Mouse (Mus musculus): Measurements from ENCODE around the gene Minos1.

Minos1 gene

GRCm38 (mm10) chr4:139144577-139144976 is 13.7 kb upstream of the Minos1 start:
- no peak for DNase-seq (ENCODE audit: low read depth, low spot score)

- DNase-seq (ENCODE audit: low read depth, low spot score) = no peak
Observed at GRCm38 (mm10) chr4:139142985-139143384, 12.1 kb upstream of the Minos1 start.

DNA sequence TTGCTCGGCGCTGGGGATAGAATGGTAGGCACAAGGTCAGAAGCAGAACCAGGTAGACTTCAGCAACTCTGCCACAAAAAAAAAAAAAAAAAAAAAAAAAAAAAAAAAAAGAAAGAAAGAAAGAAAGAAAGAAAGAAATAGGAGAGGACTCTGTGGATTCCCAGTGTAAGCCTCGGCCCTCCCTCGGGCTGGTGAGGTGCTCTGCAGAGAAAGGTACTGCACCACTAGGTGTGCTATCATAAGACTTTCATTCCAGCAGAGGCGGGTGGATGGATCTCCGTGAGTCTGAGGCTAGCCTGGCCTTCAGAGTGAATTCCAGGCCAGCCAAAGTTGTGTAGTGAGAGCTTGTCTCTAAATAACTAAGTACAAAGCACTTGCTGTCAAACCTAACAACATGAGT is 10.9 kb upstream of the Minos1 start:
- no peak for DNase-seq (ENCODE audit: low read depth, low spot score)

- peak; percentile 19 for DNase-seq (ENCODE audit: low read depth, low spot score)
Observed at GRCm38 (mm10) chr4:139140267-139140666, 9.4 kb upstream of the Minos1 start.

- no peak for DNase-seq (ENCODE audit: low read depth, low spot score)
Observed at GRCm38 (mm10) chr4:139136011-139136410, 5.1 kb upstream of the Minos1 start.

DNA sequence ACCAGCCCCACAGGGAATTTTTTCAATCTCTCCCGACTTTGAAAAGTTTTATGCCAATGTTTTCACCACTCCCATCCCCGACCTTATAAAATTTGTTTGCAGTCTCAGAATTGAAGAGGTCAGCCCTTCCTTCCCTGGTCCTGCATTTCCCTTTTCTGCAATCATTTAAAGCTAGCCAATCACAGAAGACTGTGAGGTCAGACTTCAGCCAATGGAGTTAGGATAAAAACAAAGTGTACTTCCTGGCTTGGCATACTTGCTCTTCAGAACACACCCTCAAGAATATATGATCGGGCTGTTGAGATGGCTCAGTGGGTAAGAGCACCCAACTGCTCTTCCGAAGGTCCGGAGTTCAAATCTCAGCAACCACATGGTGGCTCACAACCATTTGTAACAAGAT is 2.2 kb upstream of the Minos1 start:
- no peak for DNase-seq (ENCODE audit: low read depth, low spot score)

DNA sequence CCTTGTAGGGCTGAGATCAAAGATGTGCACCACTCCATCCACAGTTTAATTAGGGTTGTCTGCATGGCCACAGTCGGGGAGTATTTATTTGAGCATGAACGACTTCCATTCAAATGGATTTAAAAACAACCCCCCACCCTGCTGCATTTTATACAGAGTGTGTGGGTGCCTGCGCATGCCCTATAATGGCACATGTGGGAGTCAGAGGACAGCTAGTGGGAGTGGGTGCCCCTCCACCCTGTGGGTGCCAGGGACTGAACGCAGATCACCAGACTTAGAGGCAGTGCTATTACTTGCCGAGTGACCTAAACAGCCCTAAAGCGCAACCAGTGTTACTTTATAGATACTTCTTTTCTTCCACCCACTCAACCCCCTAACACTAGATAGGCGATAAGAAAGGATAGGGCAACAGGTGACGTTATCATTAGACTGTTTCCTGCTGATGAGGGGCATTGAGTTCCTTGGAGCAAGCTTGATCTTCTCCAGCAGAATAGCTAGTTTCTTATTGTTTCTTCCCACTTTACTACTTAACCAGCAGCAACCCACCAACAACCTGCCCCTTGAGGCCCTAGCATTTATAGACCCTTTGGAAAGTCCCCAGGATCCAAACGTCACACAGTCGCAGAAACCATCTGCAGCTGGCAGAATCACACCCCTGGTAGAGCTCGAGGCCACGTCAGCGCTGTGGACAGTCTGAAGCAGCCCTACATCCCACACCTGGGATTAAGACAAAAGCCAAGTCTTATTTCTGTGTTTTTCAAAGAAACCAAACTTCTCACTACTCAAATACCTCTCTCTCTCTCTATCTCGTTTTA is 1.2 kb upstream of the Minos1 start:
- DNase-seq (ENCODE audit: low read depth, low spot score) = no peak

DNA sequence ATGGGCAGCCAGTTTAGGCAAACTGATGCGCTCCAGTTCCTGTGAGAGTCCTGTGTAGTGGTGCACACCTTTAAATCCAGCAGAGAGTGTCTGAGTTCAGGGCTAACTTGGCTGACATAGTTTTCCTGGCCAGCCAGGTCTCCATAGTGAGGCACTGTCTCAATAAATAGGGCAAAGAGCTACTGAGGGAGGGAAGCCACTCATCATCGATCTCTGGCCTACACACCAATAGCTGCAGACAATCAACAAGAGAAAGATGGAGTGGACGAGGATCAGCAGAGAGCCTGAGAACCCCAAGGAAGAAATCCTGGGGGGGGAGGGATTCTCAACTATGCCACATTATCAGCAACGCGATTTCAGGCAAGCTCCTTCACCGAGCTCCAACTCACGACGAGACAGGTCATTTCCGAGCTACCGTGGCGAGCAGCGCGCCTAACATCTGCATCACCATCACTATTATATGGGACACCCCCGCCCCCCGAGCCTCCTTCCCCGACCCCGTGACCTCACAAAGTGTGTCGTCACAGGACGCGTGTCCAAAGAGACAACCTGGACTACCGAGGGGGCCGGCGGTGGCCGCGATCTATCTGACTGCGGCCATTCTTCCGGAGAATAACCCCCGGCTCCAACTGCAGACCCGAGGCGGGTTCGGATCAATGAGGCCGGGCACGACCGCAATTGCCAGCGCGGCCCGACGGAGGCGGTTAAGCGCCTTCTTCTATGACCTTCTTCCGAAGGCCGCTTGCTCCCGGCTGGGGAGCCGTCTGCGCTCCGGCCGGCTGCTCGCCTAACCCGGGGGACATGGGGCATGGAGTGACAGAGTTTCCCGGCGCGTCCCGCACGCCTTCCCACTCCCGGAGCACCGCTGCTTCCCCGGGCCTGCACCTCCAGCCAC is 860 bp downstream of the Minos1 start:
- DNase-seq (ENCODE audit: low read depth, low spot score) = peak; percentile 67

GRCm38 (mm10) chr4:139126475-139126874 is 4.4 kb downstream of the Minos1 start:
- no peak for DNase-seq (ENCODE audit: low read depth, low spot score)

DNA sequence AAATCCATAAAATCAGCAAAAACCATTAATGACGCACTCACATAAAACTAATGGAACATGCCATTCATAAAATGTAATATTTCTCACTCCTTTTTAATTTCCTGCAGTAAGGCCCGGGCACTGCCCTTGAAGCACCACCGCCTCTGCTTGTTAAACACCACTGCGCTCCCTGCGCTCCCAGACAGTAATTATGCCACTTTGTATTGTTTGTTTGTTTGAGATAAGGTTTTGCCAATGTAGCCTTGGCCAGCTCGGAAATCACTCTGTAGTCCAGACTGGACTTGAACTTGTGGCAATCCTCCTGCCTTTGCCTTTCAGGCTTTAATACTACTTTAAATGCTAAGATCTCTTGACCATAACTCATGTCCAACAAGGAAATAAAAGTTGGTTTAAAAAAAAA is 6.0 kb downstream of the Minos1 start:
- DNase-seq (ENCODE audit: low read depth, low spot score) = no peak

DNA sequence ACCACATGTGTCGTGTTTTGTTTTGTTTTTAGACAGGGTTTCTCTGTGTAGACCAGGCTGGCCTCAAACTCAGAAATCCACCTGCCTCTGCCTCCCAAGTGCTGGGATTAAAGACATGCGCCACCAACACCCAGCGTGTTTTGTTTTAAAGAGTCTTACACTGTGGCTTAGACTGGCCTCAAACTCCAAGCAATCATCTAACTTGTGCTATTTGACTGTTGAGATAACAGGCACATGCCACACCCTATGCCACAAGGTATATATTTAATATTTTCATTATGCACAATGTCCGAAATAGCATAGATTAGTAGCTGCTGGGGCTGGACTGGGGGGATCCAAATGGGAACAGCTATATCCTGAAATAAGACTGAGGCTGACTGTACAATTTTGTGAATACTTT is 8.4 kb downstream of the Minos1 start:
- no peak for DNase-seq (ENCODE audit: low read depth, low spot score)

DNA sequence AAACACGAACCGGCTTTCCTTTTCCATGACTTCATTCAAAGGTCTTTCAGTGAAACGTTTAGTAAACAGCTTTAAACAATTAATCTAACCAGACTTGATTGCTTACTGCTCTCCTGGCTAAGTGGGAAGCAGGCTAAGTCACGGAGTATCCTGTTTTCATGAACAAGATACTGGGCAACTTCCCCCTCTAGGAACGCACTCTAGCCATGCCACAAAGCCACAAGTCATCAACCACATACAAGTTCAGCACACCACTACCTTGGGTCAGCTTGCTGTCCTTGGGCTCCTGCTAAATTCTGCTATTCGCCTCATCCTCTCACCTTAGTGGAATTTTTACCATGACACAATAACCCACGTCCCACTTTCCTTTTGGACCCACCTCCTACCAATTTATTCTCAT is 9.9 kb downstream of the Minos1 start:
- DNase-seq (ENCODE audit: low read depth, low spot score) = no peak

GRCm38 (mm10) chr4:139120281-139120814 is 10.6 kb downstream of the Minos1 start:
- no peak for DNase-seq (ENCODE audit: low read depth, low spot score)

- no peak for DNase-seq (ENCODE audit: low read depth, low spot score)
Observed at GRCm38 (mm10) chr4:139116356-139117063, 14.4 kb downstream of the Minos1 start.

DNA sequence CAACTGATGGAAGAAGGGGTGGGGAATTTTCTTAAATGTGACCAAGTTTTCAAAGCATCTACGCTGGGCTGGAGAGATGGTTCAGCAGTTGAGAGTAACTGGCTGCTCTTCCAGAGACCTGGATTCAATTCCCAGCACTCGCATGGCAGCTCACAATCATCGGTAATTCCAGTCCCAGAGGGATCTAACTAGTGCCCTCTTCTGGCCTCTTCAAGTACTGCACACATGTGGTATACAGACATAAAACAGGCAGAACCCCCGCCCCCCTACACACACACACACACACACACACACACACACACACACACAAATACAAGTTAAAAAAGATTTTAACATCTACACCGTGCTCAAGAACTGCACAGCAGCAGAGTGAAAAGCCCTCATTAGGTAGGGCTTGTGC is 15.2 kb downstream of the Minos1 start:
- DNase-seq (ENCODE audit: low read depth, low spot score) = no peak

DNA sequence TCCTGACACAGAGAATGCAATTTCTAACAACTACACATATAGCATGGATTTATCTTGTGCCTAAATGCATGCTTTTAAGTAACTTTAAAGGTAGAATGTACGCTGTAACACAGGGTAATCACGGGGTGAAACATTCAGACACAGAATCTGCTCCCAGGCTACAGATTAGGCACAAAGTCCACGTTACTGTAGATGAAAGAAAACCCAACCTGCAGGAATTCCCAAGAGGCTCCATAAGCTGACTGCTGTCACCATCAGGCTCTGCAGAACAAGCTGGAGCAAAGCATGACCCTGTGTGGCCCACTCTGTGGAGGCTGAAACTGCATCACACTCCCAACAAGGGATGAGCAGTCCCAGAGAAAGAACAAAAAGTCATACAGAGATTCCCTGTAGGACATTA is 18.4 kb downstream of the Minos1 start:
- DNase-seq (ENCODE audit: low read depth, low spot score) = no peak

GRCm38 (mm10) chr4:139111421-139111820 is 19.5 kb downstream of the Minos1 start:
- no peak for DNase-seq (ENCODE audit: low read depth, low spot score)

DNA sequence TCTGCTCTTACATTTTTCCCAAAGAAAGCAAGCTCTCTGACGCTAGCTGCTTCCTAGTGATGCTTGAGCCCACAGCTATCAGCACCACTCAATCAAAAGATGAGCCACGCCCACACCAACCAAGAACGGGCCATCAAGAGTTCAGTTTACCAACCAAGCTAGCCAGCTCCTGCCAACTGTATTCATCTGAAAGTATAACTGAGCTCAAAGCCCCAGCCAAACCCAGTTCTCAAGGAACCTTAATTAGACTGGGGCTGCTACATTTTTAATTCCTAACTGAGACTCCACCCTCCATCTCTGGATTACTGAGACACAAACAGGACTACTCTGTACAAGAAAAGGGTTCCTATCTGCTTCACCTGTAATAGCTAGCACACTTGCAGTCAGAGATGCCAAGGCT is 20.1 kb downstream of the Minos1 start:
- no peak for DNase-seq (ENCODE audit: low read depth, low spot score)

DNA sequence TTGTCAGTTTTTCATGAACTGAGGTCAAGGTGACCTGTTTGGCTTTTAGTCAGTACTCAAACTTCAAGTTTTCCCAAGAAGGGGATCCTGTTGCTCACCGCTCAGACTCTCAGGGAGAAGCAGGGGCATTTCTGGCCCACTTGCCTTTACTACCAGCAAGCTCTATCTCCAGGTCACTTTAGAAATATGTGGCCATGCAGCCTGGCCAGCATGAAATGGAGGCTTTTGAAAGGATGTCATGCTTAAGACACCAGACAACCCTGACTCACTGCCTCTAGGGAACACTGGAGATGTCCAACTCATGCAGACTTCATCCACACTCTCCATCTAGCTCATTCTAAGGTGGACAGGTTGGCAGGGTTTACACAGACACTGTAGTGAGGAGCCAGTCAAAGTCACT is 25.5 kb downstream of the Minos1 start:
- DNase-seq (ENCODE audit: low read depth, low spot score) = no peak

GRCm38 (mm10) chr4:139101546-139101945 is 29.4 kb downstream of the Minos1 start:
- no peak for DNase-seq (ENCODE audit: low read depth, low spot score)

DNA sequence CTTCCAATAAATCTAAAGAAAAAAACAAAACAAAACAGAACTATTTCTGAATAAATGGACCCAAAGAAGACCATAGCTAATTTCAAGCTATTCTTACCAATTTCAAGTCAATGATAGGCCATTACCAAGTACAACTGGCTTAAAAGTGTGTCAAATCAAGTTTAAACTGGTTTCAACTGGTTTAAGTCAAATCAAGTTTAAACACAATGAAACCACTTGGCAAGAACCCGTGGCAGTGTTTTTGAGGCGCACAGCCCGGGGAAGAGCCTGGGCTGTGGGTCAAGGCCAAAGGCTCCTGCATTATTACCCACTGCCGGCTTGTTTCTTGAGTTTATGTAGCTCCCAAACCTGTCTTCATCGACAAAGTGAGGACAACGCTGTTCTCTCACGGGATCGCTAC is 30.6 kb downstream of the Minos1 start:
- DNase-seq (ENCODE audit: low read depth, low spot score) = no peak

DNA sequence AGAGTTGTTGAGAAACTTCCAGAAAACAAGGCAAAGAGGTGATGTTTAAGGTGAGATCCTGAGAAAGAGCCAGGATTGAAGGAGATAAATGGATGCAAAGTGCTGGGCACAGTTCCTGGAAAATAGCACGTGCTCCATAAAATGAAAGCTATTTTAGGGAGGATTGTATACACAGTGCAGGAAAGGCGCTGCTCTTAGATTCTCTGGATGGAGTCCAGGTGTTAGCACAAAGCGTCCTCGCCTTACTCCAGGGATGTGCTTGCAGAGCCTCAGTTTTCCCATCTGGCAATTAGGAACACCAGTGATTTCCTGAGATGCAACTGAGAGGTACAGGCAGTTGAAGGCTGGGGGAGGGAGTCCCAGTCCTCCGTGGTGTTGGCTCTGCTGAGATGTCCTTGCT is 34.7 kb downstream of the Minos1 start:
- DNase-seq (ENCODE audit: low read depth, low spot score) = no peak

Measured in CD4-positive helper T cell, adult 2 months (primary cell).